Mouse (Mus musculus) spleen, adult 2 months (tissue): Measurements from ENCODE around the gene Shisa4.

ENCODE experiments used
- CTCF ChIP-seq: fragments of 200-500 bp; IDR thresholded peaks from 2 replicates; pipeline ENCODE4 v1.5.1; 2011; ENCODE audit warnings: mild to moderate bottlenecking, inconsistent platforms; ENCODE audit not compliant: insufficient read depth, insufficient read length, insufficient replicate concordance; ENCODE audit errors: extremely low read depth
- POLR2A ChIP-seq: fragments of 200-500 bp; IDR thresholded peaks from 2 replicates; pipeline ENCODE4 v1.6.1; 2011; ENCODE audit warnings: low read depth, low read length, inconsistent platforms

GRCm38 (mm10) chr1:135374868-135375581 is at the start of gene Shisa4:
- TF ChIP-seq CTCF, result no peak
- TF ChIP-seq POLR2A, result no peak
